Mouse (Mus musculus): ENCODE results near the gene Tmem229b.
"Not testable (repeated sequence)": the region's sequence is repeated elsewhere in the genome, so short reads cannot be mapped to it uniquely, and the experiment has no call there.

The Tmem229b gene

DNA sequence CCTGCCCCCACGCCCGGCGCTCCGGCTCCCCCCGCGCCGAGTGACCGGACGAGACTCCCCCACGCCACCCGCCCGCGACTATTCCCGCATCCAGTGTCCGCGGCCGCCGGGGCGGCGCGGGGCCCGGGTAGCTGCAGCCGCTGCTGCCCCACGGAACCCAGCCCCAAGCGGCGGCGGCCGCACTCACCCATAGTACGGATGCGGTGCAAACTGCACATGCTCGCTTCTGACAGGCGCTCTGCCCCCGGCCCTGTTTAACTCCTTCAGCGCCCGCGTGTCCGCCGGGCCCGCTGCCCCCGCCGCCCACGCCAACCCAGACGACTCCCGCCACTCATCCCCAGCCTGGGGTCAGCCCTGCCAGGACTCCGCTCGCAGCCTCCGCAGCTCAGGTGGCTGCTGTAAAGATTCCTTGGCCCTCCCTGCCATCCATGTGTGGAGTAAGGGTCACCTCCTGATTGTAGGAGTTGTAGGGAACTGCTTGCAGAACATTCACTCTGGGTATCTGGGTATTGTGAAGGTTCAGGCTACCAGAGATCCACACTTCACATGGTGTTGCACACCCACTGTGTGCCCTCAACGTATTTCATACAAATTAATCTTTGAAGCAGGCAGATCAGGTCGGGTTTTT is at the start of gene Tmem229b:
Gene Tmem229b, minus strand, starts transcription at position 502 of the 628 bp plus-strand sequence.
- in situ Hi-C loops (cut with MboI): no loop called here

DNA sequence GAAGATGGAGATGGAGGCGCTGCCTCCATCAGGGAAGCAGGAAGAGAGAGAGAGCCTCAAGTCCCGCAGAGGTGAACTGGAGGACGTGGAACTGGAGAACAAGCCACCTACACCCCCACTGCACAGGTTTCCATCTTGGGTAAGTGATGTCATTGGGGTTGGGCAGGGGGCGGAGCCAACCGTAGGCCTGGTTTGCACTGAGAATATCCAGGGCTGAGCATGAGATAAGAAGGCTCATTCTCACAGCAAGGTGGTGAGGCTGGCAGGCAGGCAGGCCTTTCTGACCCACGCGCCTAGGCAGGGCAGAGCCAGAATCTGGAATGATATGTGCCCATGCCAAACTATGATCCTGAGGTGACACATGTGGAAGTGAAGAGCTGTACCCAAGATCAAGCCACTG is 47.8 kb upstream of the Tmem229b start:
- in situ Hi-C loops (cut with MboI): no loop called here

DNA sequence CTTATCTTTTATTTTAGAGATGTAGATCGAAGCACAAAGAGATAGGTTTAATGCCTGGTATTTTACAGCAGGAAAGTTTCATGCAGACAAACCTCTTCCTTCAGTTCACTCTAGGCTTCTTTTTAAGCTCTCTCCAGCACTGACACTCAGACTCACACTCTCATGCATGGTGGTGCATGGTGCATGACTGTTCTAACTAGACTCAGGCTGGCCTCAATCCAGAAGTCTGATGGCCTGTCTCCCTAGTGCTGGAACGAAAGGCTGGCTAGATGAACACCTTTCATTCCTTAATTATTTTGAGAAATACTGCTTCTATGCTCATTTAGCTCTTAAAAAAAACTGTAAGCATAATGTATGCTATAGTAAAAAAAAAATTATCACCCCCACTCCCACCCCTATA is 44.6 kb upstream of the Tmem229b start:
- in situ Hi-C loops (cut with MboI): no loop called here

DNA sequence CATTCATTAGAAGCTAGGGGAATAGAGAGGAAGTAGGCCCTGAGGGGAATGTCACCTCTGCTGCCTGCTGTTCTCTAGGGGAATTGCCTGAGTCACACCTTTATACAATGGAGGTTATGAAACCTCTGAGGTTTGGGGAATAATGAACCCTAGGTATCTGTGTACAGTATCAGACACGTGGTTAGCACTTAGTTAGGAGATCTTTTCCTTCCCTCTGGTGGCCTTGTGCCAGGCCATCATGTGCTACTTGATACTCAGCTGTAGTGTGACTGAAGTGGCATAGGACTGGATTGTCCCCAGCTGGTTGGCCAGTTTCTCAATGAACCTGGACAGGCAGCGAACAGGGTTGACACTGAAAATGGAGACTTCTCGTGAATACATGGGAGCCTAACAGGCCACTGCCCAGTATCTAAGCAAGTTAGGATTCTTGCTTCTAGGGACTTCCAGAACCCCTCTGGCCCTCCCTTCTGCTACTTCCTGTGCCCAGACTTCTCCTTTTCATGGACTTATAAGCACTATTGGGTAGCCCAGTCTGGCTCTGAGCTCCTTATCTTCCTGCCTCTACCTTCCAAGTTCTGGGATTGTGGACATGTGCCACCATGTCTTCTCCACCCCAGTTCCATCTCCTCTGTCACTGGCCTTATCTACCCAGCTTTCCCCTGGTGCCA is 43.3 kb upstream of the Tmem229b start:
- in situ Hi-C loops (cut with MboI): no loop called here

- in situ Hi-C loops (cut with MboI): no loop called here
Observed at GRCm38 (mm10) chr12:79049807-79050206, 42.4 kb upstream of the Tmem229b start.

GRCm38 (mm10) chr12:79048898-79049297 is 41.5 kb upstream of the Tmem229b start:
- in situ Hi-C loops (cut with MboI): no loop called here

DNA sequence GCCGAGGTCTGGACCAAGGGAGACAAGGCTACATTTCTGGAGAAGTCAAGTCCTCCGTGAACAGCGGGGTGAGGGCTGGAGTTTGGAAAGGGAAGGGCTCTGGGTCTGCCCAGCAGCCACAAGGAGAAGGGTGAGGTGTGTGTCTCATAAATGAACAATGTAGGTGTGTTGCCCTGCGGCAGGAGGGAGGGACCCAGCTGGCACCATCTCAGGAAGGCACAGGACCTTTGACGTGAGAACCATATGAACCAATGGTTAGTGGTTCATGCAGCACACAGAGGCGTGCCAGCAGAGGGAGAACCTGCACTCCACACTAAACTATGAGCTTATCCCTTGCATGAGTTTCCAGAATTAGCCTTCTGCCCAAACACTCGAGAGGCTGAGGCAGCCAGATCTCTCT is 39.8 kb upstream of the Tmem229b start:
- in situ Hi-C loops (cut with MboI): no loop called here

GRCm38 (mm10) chr12:79046171-79046570 is 38.7 kb upstream of the Tmem229b start:
- in situ Hi-C loops (cut with MboI): no loop called here

DNA sequence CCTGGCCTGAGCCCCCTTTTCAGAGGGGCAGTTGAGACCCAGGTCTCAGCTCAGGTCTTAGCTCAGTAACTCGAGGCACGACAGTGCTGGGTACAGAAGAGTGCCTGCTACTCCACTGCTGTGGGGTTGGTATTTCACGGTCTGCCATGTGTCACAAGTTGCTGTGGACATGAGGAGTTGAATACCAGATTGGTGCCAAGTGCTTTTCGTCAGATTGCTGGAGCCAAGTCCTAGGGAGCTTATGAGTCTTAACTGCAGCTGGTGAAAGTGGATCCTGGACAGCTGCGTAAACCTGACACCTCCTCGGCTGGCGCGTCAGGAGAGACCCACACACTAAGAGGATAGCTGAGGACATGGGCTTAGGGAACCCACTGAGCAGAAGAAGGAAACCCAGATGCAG is 37.2 kb upstream of the Tmem229b start:
- in situ Hi-C loops (cut with MboI): no loop called here

- in situ Hi-C loops (cut with MboI): no loop called here
Observed at GRCm38 (mm10) chr12:79041436-79041835, 34.0 kb upstream of the Tmem229b start.

DNA sequence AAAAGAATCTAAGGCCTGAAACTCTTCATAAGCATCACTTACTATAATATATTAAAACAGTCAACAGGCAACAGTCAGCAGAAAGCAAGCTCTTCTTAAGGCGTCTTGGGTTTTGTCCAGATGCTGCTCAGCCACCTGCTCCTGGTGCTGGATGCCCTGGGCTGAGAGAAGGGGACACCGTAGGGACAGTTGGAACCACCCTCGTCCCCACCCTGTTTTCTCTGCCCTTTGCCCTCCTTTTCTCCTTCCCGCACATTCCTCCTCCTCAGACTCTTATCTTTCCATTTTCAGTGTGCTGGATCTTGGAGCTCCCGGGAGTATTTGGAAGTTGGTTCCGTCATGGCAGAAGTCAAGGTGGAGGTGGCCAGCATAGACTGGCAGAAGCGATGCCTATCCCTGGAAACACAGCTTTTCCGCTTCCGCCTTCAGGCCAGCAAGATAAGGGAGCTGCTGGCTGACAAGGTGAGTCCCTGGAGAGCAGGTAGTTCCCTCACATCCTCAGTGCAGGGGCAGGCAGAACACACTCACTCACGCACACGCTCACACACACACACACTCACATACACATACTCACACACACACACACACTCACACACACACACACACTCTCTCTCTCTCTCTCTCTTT is 32.9 kb upstream of the Tmem229b start:
- in situ Hi-C loops (cut with MboI): no loop called here

GRCm38 (mm10) chr12:79039708-79040107 is 32.3 kb upstream of the Tmem229b start:
- in situ Hi-C loops (cut with MboI): no loop called here

GRCm38 (mm10) chr12:79035349-79035748 is 27.9 kb upstream of the Tmem229b start:
- in situ Hi-C loops (cut with MboI): no loop called here

GRCm38 (mm10) chr12:79034331-79034730 is 26.9 kb upstream of the Tmem229b start:
- in situ Hi-C loops (cut with MboI): no loop called here

DNA sequence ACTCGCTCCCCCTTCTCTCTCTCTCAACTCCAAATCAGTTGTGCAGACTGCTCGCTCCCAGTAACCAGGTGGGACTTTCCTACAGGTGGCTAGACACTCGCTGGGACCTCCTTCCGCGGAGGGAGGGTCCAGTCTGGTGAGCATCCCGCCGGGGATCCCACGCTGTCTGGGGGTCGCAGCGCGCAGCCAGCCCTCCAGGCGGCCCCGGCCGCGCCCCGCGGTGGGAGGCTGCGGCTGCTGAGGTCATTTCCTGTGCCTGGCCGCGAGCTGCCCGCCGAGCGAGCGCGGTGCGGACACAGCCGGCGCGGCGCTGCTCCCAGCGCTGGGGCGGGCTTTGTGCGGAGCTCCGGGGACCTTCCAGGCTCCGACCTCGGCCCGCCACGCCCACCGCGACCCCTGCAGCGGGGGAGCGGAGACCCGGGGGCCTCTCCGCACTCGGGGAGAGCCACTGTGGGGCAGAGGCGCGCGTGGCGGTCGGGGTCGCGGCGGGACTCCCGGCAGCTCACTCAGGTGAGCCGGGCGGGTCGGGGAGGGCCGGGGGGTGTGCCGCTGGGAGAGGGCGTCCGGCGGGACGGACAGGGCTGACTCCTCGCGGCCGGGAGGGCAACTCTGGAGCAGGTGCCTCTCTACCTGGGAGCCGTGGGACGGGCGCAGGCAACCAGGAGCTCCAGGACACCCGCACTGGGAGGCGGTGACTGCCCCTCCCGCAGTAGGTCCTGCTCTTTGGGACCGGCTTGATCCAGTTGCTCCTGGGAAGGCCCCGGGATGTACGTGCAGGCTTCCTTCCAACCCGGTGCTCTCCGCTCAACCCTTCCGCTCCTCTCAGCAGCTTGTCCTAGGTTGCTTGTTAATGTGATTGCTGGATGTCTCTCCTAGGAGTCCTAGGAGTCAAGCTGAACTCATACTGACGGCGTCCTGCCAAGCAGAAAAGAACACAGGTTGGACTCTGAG is 21.8 kb upstream of the Tmem229b start, which contains the start of gene Plekhh1:
Gene Plekhh1, plus strand, starts transcription at position 253 of the 951 bp plus-strand sequence.
- in situ Hi-C loops (cut with MboI): no loop called here

DNA sequence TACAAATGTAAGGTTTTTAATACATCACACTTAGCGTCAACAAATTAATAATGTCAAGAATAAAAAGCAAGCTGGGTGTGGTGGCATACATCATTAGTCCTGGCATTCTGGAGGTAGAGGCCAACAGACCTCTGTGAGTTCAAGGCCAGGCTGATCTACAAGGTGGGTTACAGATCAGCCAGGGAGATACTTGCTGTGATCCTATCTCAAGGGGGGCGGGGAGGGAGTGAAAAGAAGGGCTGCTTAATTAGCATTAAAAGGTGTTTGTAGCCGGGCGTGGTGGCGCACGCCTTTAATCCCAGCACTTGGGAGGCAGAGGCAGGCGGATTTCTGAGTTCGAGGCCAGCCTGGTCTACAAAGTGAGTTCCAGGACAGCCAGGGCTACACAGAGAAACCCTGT is 20.1 kb upstream of the Tmem229b start:
- in situ Hi-C loops (cut with MboI): not testable (repeated sequence)

GRCm38 (mm10) chr12:79022882-79023281 is 15.5 kb upstream of the Tmem229b start:
- in situ Hi-C loops (cut with MboI): no loop called here

DNA sequence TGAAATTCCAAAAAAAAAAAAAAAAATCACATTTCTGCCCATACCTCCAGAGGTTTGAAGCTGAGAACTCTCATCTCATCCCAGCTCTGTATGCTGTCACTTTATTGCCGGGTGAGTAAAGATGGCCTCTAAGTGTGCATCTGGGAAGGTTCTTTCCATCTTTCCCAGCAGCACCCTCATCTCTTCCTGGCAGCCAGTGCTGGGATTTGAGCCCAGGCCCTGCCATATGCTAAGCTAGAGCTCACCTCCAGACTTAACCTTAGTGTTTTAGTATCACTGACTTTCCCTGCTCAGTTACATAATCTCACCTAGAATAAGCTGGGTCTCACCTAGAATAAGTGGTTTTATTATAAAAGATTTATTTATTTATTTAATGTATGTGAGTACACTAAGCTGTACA is 14.5 kb upstream of the Tmem229b start:
- in situ Hi-C loops (cut with MboI): no loop called here

GRCm38 (mm10) chr12:79017994-79018399 is 10.6 kb upstream of the Tmem229b start:
- in situ Hi-C loops (cut with MboI): loop anchor here (10.0 kb wide), 1 partner anchor 93 kb away; no protein-coding TSS in a partner anchor

DNA sequence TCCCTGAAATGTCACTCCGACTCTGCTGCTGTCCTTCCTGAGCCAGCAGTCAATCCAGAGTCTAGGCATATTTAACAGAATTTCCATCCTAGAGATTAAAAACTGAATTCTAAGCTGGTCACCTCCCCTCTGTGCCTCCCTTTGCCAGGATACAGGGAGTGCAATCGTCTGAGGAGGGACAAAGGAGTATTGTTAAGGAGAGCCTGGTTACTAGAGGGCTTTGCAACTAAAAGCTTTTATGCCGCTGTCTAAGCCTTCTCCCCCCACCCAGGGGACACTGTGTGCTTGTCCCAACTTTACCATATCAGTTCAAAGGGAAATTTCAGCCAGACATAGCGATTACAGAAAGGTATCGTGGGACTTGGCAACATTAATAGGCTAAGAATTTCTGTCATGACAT is 8.7 kb upstream of the Tmem229b start:
- in situ Hi-C loops (cut with MboI): loop anchor here (10.0 kb wide), 1 partner anchor 91 kb away; no protein-coding TSS in a partner anchor

- in situ Hi-C loops (cut with MboI): loop anchor here (10.0 kb wide), 1 partner anchor 86 kb away; no protein-coding TSS in a partner anchor
Observed at GRCm38 (mm10) chr12:79010569-79010968, 3.1 kb upstream of the Tmem229b start.
